Mouse (Mus musculus) midbrain, embryonic 16.5 days (tissue): Measurements from ENCODE around the gene Rsrc1. TPM values are rescaled to one million over a fixed set of nuclear protein-coding genes. Genes with fewer than 3 reads are reported as not detected.
"Not testable (repeated sequence)": the region's sequence is repeated elsewhere in the genome, so short reads cannot be mapped to it uniquely, and the experiment has no call there.

ENCODE experiments used
- ATAC-seq: fragments of 200-750 bp; cut with Nextera tagmentation; 2 replicates; pipeline ENCODE4 v1.8.0; 2017; ENCODE audit warnings: moderate TSS enrichment
- H3K27ac ChIP-seq: fragments of 300-500 bp; sonication (generic); 2 replicates; pipeline ENCODE4 v1.5.1; 2014; ENCODE audit warnings: mild to moderate bottlenecking, low read length, mixed read lengths
- H3K27me3 ChIP-seq: fragments of 300-500 bp; sonication (generic); 2 replicates; pipeline ENCODE4 v1.6.1; 2014; ENCODE audit warnings: low read depth, low read length, mixed read lengths; ENCODE audit not compliant: control insufficient read depth, insufficient read depth
- H3K36me3 ChIP-seq: fragments of 300-500 bp; sonication (generic); 2 replicates; pipeline ENCODE4 v1.6.1; 2014; ENCODE audit warnings: mild to moderate bottlenecking, low read length, moderate library complexity, mixed read lengths; ENCODE audit not compliant: control insufficient read depth, insufficient read depth
- H3K4me1 ChIP-seq: fragments of 300-500 bp; sonication (generic); 2 replicates; pipeline ENCODE4 v1.6.1; 2014; ENCODE audit warnings: mild to moderate bottlenecking, low read length, mixed read lengths; ENCODE audit not compliant: control insufficient read depth, insufficient read depth
- H3K4me2 ChIP-seq: fragments of 300-500 bp; sonication (generic); 2 replicates; pipeline ENCODE4 v1.6.1; 2014; ENCODE audit warnings: mild to moderate bottlenecking, low read length, mixed read lengths
- H3K4me3 ChIP-seq: fragments of 300-500 bp; sonication (generic); 2 replicates; pipeline ENCODE4 v1.5.1; 2014; ENCODE audit warnings: low read depth, mild to moderate bottlenecking, low read length, moderate library complexity, mixed read lengths
- H3K9ac ChIP-seq: fragments of 300-500 bp; sonication (generic); 2 replicates; pipeline ENCODE4 v1.6.1; 2014; ENCODE audit warnings: low read depth, low read length, mixed read lengths
- H3K9me3 ChIP-seq: fragments of 300-500 bp; sonication (generic); replicated peaks from 2 replicates; pipeline ENCODE4 v1.6.1; 2014; ENCODE audit warnings: mild to moderate bottlenecking, low read length, mixed read lengths; ENCODE audit not compliant: control insufficient read depth, poor library complexity, severe bottlenecking
- WGBS: fragments of 180-500 bp; shearing (Covaris S2); extraction: QIAGEN DNeasy Blood & Tissue Kit; methylation state at CpG from one replicate; pipeline ENCODE4 v1.1.7; 2014; 5-methylcytosine and 5-hydroxymethylcytosine counted together
- polyA plus RNA-seq: library from polyadenylated mRNA; unstranded; fragments of >200 nt; fragmentation: Nextera tagmentation; extraction: Ambion mirVana; gene quantifications from 2 replicates; pipeline ENCODE4 v1.2.1, GENCODE M21; 2015

Rsrc1 gene
- polyA plus RNA-seq, 1 experiment from 2014 or later: 42.4 TPM

DNA sequence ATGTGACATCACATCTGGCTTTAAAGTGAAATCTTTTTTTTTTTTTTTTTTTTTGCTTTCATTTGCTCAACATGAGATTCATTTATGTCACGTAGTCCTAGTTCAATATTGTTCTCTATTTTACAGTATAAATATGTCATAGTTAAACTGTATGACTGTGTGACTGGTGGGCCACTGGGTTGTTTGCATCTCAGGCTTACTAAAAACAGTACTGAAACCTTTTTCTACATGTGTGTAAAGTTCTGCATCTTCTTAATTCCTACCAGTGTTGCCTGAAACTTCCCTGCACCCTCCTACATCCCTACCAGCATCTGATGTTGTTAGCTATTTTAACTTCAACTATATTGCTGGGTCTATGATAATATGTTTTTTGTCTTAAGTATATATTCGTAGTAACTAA lies 78.6 kb downstream of the Rsrc1 start:
- Histone ChIP-seq H3K4me3 (no peak overlapping the region), H3K9me3 (peaks cover 2% of the 10 kb centered on the region; the same call in 1 of the 2 replicates), H3K27me3 (no peaks in the 10 kb centered on the region), H3K36me3 (no peaks in the 10 kb centered on the region), H3K9ac (no peak overlapping the region), H3K4me1 (no peaks in the 10 kb centered on the region), H3K27ac (no peak overlapping the region), H3K4me2 (no peak overlapping the region)
- 93% methylated on average over 2 of the region's 2 CpGs for WGBS
- ATAC-seq: no peak

DNA sequence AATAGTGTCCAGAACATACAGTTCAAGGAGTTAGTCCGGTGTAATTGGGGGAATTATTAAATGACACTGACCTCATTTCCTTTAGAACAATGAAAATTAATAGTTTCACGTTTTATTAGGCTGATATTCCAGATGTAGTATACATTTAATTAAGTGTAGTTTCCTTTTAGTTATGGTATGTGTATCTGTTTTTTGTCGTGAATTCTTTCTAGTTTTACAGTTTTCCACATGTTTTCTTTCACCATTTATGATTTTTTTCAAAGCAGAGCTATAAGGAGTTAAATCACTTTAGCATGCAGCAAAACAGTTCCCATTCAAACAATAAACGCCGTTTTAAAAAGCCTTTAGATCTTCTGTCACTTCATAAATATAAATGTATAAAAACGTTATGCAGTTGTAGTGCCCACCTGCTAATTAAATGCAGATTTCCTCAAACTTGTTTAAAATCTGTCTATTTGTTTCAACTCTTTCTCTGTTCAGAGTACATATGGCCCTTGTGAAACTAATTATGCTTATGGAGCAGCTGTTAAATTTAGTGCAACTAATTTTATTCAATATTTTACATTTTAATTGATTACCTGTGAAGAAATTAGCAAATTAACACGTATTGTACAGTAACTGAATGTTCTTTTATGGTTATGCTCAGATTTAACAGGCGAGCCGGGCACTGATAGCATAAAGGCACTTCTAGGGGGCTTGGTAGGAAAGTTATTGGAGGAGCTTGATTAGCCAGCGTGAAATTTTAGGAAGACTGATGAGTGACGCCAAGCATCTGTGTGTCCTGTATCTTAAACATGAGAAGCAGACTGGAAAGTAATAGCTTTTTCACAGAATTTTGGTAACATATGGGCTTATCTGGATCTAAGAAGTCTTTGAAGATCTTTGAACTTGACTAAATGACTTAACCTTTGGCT lies 89.6 kb downstream of the Rsrc1 start:
- WGBS: 78% methylated on average over 11 of the region's 11 CpGs
- Histone ChIP-seq H3K27ac (no peak overlapping the region), H3K4me1 (no peaks in the 10 kb centered on the region), H3K9me3 (no peaks in the 10 kb centered on the region), H3K36me3 (no peaks in the 10 kb centered on the region), H3K9ac (no peak overlapping the region), H3K4me3 (no peak overlapping the region), H3K27me3 (no peaks in the 10 kb centered on the region), H3K4me2 (no peak overlapping the region)
- no peak for ATAC-seq

DNA sequence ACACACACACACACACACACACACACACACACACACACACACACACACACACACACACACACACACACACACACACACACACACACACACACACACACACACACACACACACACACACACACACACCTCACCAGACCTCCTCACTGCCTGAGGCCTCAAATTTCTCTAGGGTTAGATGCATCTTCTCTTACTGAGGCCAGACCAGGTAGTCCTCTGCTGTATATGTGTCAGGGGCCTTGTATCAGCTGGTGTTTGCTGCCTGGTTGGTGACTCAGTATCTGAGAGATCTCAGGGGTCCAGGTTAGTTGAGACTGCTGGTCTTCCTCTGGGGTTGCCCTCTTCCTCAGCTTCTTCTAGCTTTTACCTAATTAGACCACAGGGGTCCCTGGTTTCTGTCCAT lies 92.5 kb downstream of the Rsrc1 start:
- H3K4me3 ChIP-seq, ATAC-seq, H3K36me3 ChIP-seq, H3K9ac ChIP-seq, H3K9me3 ChIP-seq, H3K27ac ChIP-seq, H3K4me1 ChIP-seq, H3K27me3 ChIP-seq, H3K4me2 ChIP-seq: not testable (repeated sequence)

DNA sequence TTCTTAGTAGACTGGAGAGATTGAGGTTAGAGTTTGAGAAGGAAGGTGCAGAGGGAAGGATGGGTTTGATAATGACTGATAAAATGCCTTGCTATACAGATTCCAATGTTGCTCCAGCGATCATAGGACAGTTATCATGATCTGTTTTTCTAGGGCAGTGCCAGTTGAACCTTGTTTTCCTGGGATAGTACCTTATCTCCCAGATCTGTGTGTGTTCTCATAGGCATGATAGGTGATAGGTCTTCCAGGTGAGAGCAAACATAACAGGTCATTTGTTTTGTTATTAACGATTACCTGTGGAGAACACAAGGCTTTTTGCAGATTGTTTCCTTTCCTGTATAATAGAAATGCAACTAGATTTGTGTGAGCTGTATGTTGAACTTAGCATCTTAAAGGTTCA lies 94.3 kb downstream of the Rsrc1 start:
- Histone ChIP-seq H3K9me3 (no peaks in the 10 kb centered on the region; the same call in 1 of the 2 replicates), H3K4me2 (no peak overlapping the region), H3K27me3 (no peaks in the 10 kb centered on the region), H3K36me3 (no peaks in the 10 kb centered on the region), H3K4me3 (no peak overlapping the region), H3K27ac (no peak overlapping the region), H3K9ac (no peak overlapping the region), H3K4me1 (no peaks in the 10 kb centered on the region)
- no peak for ATAC-seq
- 100% methylated on average over 2 of the region's 2 CpGs for WGBS

DNA sequence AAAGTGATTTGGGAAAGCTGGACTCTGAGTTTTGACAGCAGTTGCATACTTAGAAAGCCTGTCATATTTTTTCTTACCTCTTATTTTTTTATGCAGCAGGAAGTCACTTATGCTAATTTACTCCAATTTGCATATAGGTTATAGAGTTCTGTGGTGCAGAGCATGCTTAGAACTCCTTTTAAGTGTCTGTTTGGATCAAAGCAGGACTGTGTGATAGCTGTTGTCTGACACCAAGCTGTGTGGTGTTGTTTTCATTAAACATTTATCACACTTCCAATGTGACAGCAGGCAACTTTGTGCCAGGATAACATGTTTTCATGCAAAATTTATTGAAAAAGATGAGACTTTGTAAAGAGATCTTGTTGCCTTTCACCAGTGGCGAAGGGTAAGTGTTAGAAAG lies 103.6 kb downstream of the Rsrc1 start:
- no peaks in the 10 kb centered on the region for H3K36me3 ChIP-seq
- H3K4me2 ChIP-seq: no peak overlapping the region
- 66% methylated on average over 1 of the region's 1 CpGs for WGBS
- no peaks in the 10 kb centered on the region for H3K9me3 ChIP-seq
- no peak overlapping the region for H3K27ac ChIP-seq
- H3K9ac ChIP-seq: no peak overlapping the region
- H3K4me1 ChIP-seq: no peaks in the 10 kb centered on the region
- no peaks in the 10 kb centered on the region for H3K27me3 ChIP-seq
- peak; percentile 62; the same call in 1 of the 2 replicates for ATAC-seq
- H3K4me3 ChIP-seq: no peak overlapping the region

DNA sequence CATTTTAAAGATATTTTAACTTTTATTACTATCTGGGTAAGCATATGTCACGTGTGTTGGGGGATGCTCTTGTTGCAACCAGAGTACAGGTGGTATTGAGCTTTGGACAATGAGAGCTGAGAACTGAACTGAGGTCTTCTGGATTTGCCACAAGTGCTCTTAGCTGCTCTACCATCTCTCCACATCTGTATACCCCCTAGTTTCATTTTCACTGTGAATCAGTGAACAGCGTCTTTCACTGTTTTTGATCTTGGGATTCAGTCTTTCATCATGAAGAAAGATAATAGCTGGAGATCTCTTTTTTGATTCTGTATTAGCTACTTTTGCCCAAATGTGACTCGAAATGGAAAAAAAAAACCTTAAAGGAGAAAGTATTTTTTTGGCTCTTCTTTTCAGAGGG lies 127.2 kb downstream of the Rsrc1 start:
- Histone ChIP-seq H3K27me3 (no peaks in the 10 kb centered on the region), H3K36me3 (no peaks in the 10 kb centered on the region), H3K9ac (no peak overlapping the region), H3K4me1 (no peaks in the 10 kb centered on the region), H3K9me3 (no peaks in the 10 kb centered on the region), H3K4me3 (no peak overlapping the region), H3K4me2 (no peak overlapping the region), H3K27ac (no peak overlapping the region)
- 90% methylated on average over 3 of the region's 3 CpGs for WGBS
- no peak for ATAC-seq

GRCm38 (mm10) chr3:67116317-67116716 lies 135.1 kb downstream of the Rsrc1 start:
- Histone ChIP-seq H3K36me3 (no peaks in the 10 kb centered on the region), H3K4me3 (no peak overlapping the region), H3K4me2 (no peak overlapping the region), H3K27ac (no peak overlapping the region), H3K9ac (no peak overlapping the region), H3K9me3 (no peaks in the 10 kb centered on the region), H3K4me1 (no peaks in the 10 kb centered on the region), H3K27me3 (no peaks in the 10 kb centered on the region)
- 39% methylated on average over 4 of the region's 4 CpGs for WGBS
- no peak for ATAC-seq

GRCm38 (mm10) chr3:67132521-67132920 lies 151.3 kb downstream of the Rsrc1 start:
- Histone ChIP-seq H3K27ac (no peak overlapping the region), H3K9ac (no peak overlapping the region), H3K4me1 (no peaks in the 10 kb centered on the region), H3K9me3 (peaks cover 8% of the 10 kb centered on the region; the same call in 1 of the 2 replicates), H3K36me3 (no peaks in the 10 kb centered on the region), H3K27me3 (no peaks in the 10 kb centered on the region), H3K4me2 (no peak overlapping the region), H3K4me3 (no peak overlapping the region)
- WGBS: 77% methylated on average over 3 of the region's 3 CpGs
- no peak for ATAC-seq

- H3K36me3 ChIP-seq: no peaks in the 10 kb centered on the region
- H3K27me3 ChIP-seq: no peaks in the 10 kb centered on the region
- peak; percentile 36; the same call in 1 of the 2 replicates for ATAC-seq
- no peak overlapping the region for H3K4me3 ChIP-seq
- 44% methylated on average over 2 of the region's 2 CpGs for WGBS
- H3K9me3 ChIP-seq: no peaks in the 10 kb centered on the region
- no peak overlapping the region for H3K27ac ChIP-seq
- no peak overlapping the region for H3K9ac ChIP-seq
- H3K4me1 ChIP-seq: no peaks in the 10 kb centered on the region
- H3K4me2 ChIP-seq: no peak overlapping the region
These were observed 154.7 kb downstream of the Rsrc1 start for GRCm38 (mm10) chr3:67135749-67136375.
